Mouse (Mus musculus): ENCODE data around the gene Tas2r143. TPM values are rescaled to one million over a fixed set of nuclear protein-coding genes. Genes with fewer than 3 reads are reported as not detected.

Gene Tas2r143
- not detected in 2 replicates for polyA plus RNA-seq (2015; fragmentation: Nextera tagmentation; extraction: Ambion mirVana)

- Histone ChIP-seq H3K27me3 (replicated peaks) (no peaks in the 10 kb centered on the region), H3K4me1 (no peaks in the 10 kb centered on the region), H3K4me2 (no peak within 1 kb of the TSS), H3K9me3 (no peaks in the 10 kb centered on the region), H3K27ac (no peak within 1 kb of the TSS), H3K4me3 (no peak within 1 kb of the TSS), H3K36me3 (replicated peaks) (no peaks in the 10 kb centered on the region), H3K9ac (no peak within 1 kb of the TSS)
- WGBS = 81% methylated on average over 1 of the region's 1 CpGs
- ATAC-seq (replicated peaks) = no peak
Measured at GRCm38 (mm10) chr6:42399938-42400337, at the start of gene Tas2r143. Tas2r143 (plus strand) TSS chr6:42400238.

GRCm38 (mm10) chr6:42350968-42351775, 48.9 kb upstream of the Tas2r143 start:
- H3K4me1 ChIP-seq = peaks cover 38% of the 10 kb centered on the region
- no peak overlapping the region for H3K27ac ChIP-seq
- peak overlapping the region; percentile 74 for H3K9ac ChIP-seq
- H3K27me3 ChIP-seq (replicated peaks) = no peaks in the 10 kb centered on the region
- no peaks in the 10 kb centered on the region for H3K36me3 ChIP-seq (replicated peaks)
- 46% methylated on average over 13 of the region's 13 CpGs for WGBS
- peak overlapping the region; percentile 95 for H3K4me2 ChIP-seq
- H3K9me3 ChIP-seq = no peaks in the 10 kb centered on the region
- no peak for ATAC-seq (replicated peaks)
- H3K4me3 ChIP-seq = peak overlapping the region; percentile 72

- Histone ChIP-seq H3K4me1 (peaks cover 38% of the 10 kb centered on the region), H3K9ac (no peak overlapping the region), H3K9me3 (no peaks in the 10 kb centered on the region), H3K27ac (no peak overlapping the region), H3K4me2 (peak overlapping the region; percentile 95), H3K4me3 (no peak overlapping the region), H3K36me3 (replicated peaks) (no peaks in the 10 kb centered on the region; the same call in 1 of the 2 replicates), H3K27me3 (replicated peaks) (no peaks in the 10 kb centered on the region)
- 82% methylated on average over 7 of the region's 7 CpGs for WGBS
- ATAC-seq (replicated peaks) = no peak
Measured at GRCm38 (mm10) chr6:42351776-42352485, 48.1 kb upstream of the Tas2r143 start.

- Histone ChIP-seq H3K4me1 (peaks cover 38% of the 10 kb centered on the region), H3K27me3 (replicated peaks) (no peaks in the 10 kb centered on the region), H3K4me3 (no peak overlapping the region), H3K36me3 (replicated peaks) (peaks cover under 1% of the 10 kb centered on the region; the same call in 1 of the 2 replicates), H3K9me3 (no peaks in the 10 kb centered on the region), H3K4me2 (0 out of 2 replicates have a peak overlapping the region, but pooled peaks have one; percentile 95), H3K9ac (no peak overlapping the region), H3K27ac (no peak overlapping the region)
- 92% methylated on average over 1 of the region's 1 CpGs for WGBS
- ATAC-seq (replicated peaks) = no peak
Measured at GRCm38 (mm10) chr6:42352486-42352846, 47.6 kb upstream of the Tas2r143 start.

GRCm38 (mm10) chr6:42353180-42353579, 46.9 kb upstream of the Tas2r143 start:
- Histone ChIP-seq H3K4me1 (peaks cover 38% of the 10 kb centered on the region), H3K9me3 (no peaks in the 10 kb centered on the region), H3K27me3 (replicated peaks) (no peaks in the 10 kb centered on the region), H3K4me3 (no peak overlapping the region), H3K4me2 (no peak overlapping the region), H3K27ac (no peak overlapping the region), H3K36me3 (replicated peaks) (peaks cover 7% of the 10 kb centered on the region), H3K9ac (no peak overlapping the region)
- ATAC-seq (replicated peaks) = no peak
- 82% methylated on average over 8 of the region's 8 CpGs for WGBS

- no peaks in the 10 kb centered on the region for H3K9me3 ChIP-seq
- H3K36me3 ChIP-seq (replicated peaks) = peaks cover 15% of the 10 kb centered on the region
- no peak overlapping the region for H3K4me3 ChIP-seq
- peaks cover 30% of the 10 kb centered on the region for H3K4me1 ChIP-seq
- 61% methylated on average over 11 of the region's 11 CpGs for WGBS
- no peak overlapping the region for H3K9ac ChIP-seq
- no peaks in the 10 kb centered on the region for H3K27me3 ChIP-seq (replicated peaks)
- no peak overlapping the region for H3K4me2 ChIP-seq
- no peak overlapping the region for H3K27ac ChIP-seq
- ATAC-seq (replicated peaks) = no peak
Measured at GRCm38 (mm10) chr6:42354076-42355019, 45.7 kb upstream of the Tas2r143 start.

GRCm38 (mm10) chr6:42355366-42355765, 44.7 kb upstream of the Tas2r143 start:
- H3K27ac ChIP-seq = no peak overlapping the region
- ATAC-seq (replicated peaks) = no peak
- no peaks in the 10 kb centered on the region for H3K9me3 ChIP-seq
- no peak overlapping the region for H3K4me2 ChIP-seq
- WGBS = 97% methylated on average over 6 of the region's 6 CpGs
- H3K36me3 ChIP-seq (replicated peaks) = peaks cover 16% of the 10 kb centered on the region
- H3K4me3 ChIP-seq = no peak overlapping the region
- no peak overlapping the region for H3K9ac ChIP-seq
- peaks cover 30% of the 10 kb centered on the region for H3K4me1 ChIP-seq
- H3K27me3 ChIP-seq (replicated peaks) = no peaks in the 10 kb centered on the region

- 94% methylated on average over 13 of the region's 13 CpGs for WGBS
- ATAC-seq (replicated peaks) = no peak
Measured at GRCm38 (mm10) chr6:42355794-42356600, 44.0 kb upstream of the Tas2r143 start.

GRCm38 (mm10) chr6:42356913-42357312, 43.1 kb upstream of the Tas2r143 start:
- Histone ChIP-seq H3K9ac (no peak overlapping the region), H3K27me3 (replicated peaks) (no peaks in the 10 kb centered on the region), H3K4me2 (no peak overlapping the region), H3K36me3 (replicated peaks) (peaks cover 16% of the 10 kb centered on the region), H3K4me1 (peaks cover 16% of the 10 kb centered on the region), H3K4me3 (no peak overlapping the region), H3K9me3 (no peaks in the 10 kb centered on the region), H3K27ac (no peak overlapping the region)
- no peak for ATAC-seq (replicated peaks)
- 97% methylated on average over 5 of the region's 5 CpGs for WGBS

More at GRCm38 (mm10) chr6:42355794-42356600, 44.0 kb upstream of the Tas2r143 start:
- H3K4me3 ChIP-seq = no peak overlapping the region
- peaks cover 16% of the 10 kb centered on the region for H3K36me3 ChIP-seq (replicated peaks)
- H3K9ac ChIP-seq = no peak overlapping the region
- peaks cover 25% of the 10 kb centered on the region for H3K4me1 ChIP-seq
- no peaks in the 10 kb centered on the region for H3K27me3 ChIP-seq (replicated peaks)
- H3K4me2 ChIP-seq = no peak overlapping the region
- H3K27ac ChIP-seq = no peak overlapping the region
- no peaks in the 10 kb centered on the region for H3K9me3 ChIP-seq

- Histone ChIP-seq H3K27ac (no peak overlapping the region), H3K36me3 (replicated peaks) (peaks cover 16% of the 10 kb centered on the region), H3K9me3 (no peaks in the 10 kb centered on the region), H3K27me3 (replicated peaks) (no peaks in the 10 kb centered on the region), H3K9ac (no peak overlapping the region), H3K4me2 (no peak overlapping the region), H3K4me1 (peaks cover 11% of the 10 kb centered on the region), H3K4me3 (no peak overlapping the region)
- no peak for ATAC-seq (replicated peaks)
- 61% methylated on average over 6 of the region's 6 CpGs for WGBS
Measured at GRCm38 (mm10) chr6:42357901-42358300, 42.1 kb upstream of the Tas2r143 start.

- H3K27ac ChIP-seq = no peak overlapping the region
- peaks cover 16% of the 10 kb centered on the region for H3K36me3 ChIP-seq (replicated peaks)
- H3K27me3 ChIP-seq (replicated peaks) = no peaks in the 10 kb centered on the region
- peaks cover 5% of the 10 kb centered on the region for H3K4me1 ChIP-seq
- no peaks in the 10 kb centered on the region for H3K9me3 ChIP-seq
- no peak overlapping the region for H3K4me2 ChIP-seq
- 93% methylated on average over 12 of the region's 12 CpGs for WGBS
- no peak overlapping the region for H3K4me3 ChIP-seq
- ATAC-seq (replicated peaks) = no peak
- no peak overlapping the region for H3K9ac ChIP-seq
Measured at GRCm38 (mm10) chr6:42358901-42359300, 41.1 kb upstream of the Tas2r143 start.

All from midbrain, embryonic 15.5 days (tissue).